Mouse (Mus musculus): Measurements from ENCODE around the gene Tada1. TPM values are rescaled to one million over a fixed set of nuclear protein-coding genes. Genes with fewer than 3 reads are reported as not detected.

Tada1 gene
- polyA plus RNA-seq, 1 experiment from 2014 or later, result 64.6 TPM

DNA sequence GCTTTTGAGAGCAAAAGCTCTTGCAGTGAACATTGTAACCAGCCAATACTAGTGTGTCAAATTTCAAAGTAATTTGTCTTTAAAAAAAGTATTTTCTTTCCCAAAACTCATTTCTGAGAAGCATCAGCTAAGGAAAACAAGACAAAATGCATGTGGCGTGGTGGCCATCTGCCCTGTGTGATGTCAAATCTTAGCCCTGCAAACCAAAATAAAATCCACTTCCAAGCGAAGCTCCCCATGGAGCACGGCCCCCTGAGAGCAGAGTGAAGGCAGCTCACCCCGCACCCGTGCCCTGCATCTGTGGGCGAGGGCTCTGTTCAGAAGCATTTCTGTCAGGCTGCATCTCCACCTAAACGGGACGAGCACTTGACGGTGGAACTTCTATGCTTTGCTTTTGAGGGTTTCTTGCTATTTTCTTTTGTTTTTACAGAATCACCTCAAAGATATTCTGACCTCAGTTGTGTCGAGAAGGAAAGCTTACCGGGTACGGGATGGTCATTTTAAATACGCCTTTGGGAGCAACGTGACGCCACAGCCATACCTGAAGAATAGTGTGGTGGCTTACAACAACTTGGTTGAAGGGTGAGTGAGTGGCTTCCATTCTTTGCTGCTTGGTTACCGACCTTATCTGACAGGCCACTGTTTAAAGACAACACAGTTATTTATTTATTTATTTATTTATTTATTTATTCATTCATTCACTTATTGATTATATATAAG lies 10.7 kb downstream of the Tada1 start:
- Histone ChIP-seq H3K4me1 (no peaks in the 10 kb centered on the region), H3K27me3 (replicated peaks; ENCODE audit: low read depth, poor library complexity, severe bottlenecking) (no peaks in the 10 kb centered on the region), H3K36me3 (replicated peaks) (peaks cover 100% of the 10 kb centered on the region), H3K27ac (replicated peaks) (no peak overlapping the region), H3K9me3 (no peaks in the 10 kb centered on the region), H3K4me3 (no peak overlapping the region)
- 95% methylated on average over 16 of the region's 16 CpGs for WGBS
- DNase-seq (ENCODE audit: low spot score), result no peak

GRCm38 (mm10) chr1:166391671-166392070 lies 12.8 kb downstream of the Tada1 start:
- Histone ChIP-seq H3K36me3 (replicated peaks) (peaks cover 100% of the 10 kb centered on the region), H3K4me3 (no peak overlapping the region), H3K27ac (replicated peaks) (no peak overlapping the region), H3K4me1 (no peaks in the 10 kb centered on the region), H3K9me3 (no peaks in the 10 kb centered on the region), H3K27me3 (replicated peaks; ENCODE audit: low read depth, poor library complexity, severe bottlenecking) (no peaks in the 10 kb centered on the region)
- 93% methylated on average over 6 of the region's 6 CpGs for WGBS
- no peak for DNase-seq (ENCODE audit: low spot score)

- Histone ChIP-seq H3K27me3 (replicated peaks; ENCODE audit: low read depth, poor library complexity, severe bottlenecking) (no peaks in the 10 kb centered on the region), H3K36me3 (replicated peaks) (peaks cover 100% of the 10 kb centered on the region), H3K9me3 (no peaks in the 10 kb centered on the region), H3K27ac (replicated peaks) (no peak overlapping the region), H3K4me3 (no peak overlapping the region), H3K4me1 (no peaks in the 10 kb centered on the region)
- DNase-seq (ENCODE audit: low spot score), result no peak
- 82% methylated on average over 4 of the region's 4 CpGs for WGBS
Observed at GRCm38 (mm10) chr1:166394770-166395169, 15.9 kb downstream of the Tada1 start.

DNA sequence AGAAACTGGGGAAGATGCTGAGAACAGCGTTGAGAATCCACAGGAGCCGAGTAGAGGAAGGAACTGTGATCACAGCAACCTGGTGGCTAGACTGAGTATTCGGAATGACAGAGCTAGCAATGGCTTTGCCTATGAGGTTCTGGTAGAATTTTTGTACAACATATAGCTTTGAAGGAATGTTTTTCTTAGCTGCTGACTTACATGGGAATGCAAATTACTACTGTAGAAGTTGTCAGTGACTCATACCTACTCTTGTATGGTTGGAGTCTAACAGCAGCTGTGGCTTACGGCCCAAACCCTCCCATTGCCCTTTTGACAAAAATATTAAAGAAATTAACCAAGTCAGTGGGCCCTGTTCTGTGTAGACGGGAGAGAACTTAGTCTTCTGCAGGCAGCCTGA lies 16.8 kb downstream of the Tada1 start:
- 86% methylated on average over 5 of the region's 5 CpGs for WGBS
- peaks cover 100% of the 10 kb centered on the region for H3K36me3 ChIP-seq (replicated peaks)
- H3K9me3 ChIP-seq, result no peaks in the 10 kb centered on the region
- H3K27me3 ChIP-seq (replicated peaks; ENCODE audit: low read depth, poor library complexity, severe bottlenecking), result no peaks in the 10 kb centered on the region
- no peak for DNase-seq (ENCODE audit: low spot score)
- H3K27ac ChIP-seq (replicated peaks), result no peak overlapping the region
- H3K4me1 ChIP-seq, result no peaks in the 10 kb centered on the region
- H3K4me3 ChIP-seq, result no peak overlapping the region

DNA sequence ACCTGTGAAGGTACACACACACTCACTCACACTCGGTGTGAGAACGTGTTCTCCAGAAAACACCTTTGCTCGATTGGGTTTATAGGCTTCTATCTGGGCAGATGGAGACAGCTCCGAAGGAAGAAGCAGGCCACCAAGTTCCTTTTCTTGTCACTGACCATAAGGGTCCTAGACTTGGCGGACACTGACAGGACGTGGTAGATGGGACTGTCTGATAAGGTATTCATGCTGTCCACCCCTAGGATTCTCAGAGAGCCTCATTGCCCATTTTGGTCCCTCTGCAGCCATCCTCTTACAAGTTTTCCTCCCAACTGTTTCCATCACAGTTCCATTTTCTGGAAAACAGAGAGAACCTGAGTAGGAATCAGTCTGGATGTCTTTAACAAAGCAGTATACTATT lies 17.5 kb downstream of the Tada1 start:
- Histone ChIP-seq H3K4me1 (no peaks in the 10 kb centered on the region), H3K27me3 (replicated peaks; ENCODE audit: low read depth, poor library complexity, severe bottlenecking) (no peaks in the 10 kb centered on the region), H3K36me3 (replicated peaks) (peaks cover 100% of the 10 kb centered on the region), H3K4me3 (no peak overlapping the region), H3K9me3 (no peaks in the 10 kb centered on the region), H3K27ac (replicated peaks) (no peak overlapping the region)
- no peak for DNase-seq (ENCODE audit: low spot score)
- WGBS, result 92% methylated on average over 6 of the region's 6 CpGs

DNA sequence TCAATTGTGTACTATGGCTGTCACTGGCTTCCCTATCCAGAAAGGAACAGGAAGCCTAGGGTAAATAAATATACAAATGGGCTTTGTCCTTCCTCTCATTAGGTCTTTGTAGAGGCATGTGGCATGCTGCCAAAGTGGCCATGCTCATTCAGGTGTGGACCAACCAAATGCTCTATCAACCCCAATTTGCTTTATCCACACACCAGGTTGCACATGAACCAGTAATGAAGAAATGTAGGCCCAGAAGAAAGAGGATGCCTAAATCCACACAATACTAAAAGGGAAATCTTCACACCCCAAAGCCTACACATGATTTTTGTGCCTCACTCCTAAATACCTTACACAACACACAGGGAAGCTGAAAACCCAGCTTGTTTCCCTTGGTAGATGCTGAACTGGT lies 22.6 kb downstream of the Tada1 start:
- no peak overlapping the region for H3K27ac ChIP-seq (replicated peaks)
- no peaks in the 10 kb centered on the region for H3K27me3 ChIP-seq (replicated peaks; ENCODE audit: low read depth, poor library complexity, severe bottlenecking)
- no peaks in the 10 kb centered on the region for H3K9me3 ChIP-seq
- peaks cover 100% of the 10 kb centered on the region for H3K36me3 ChIP-seq (replicated peaks)
- no peak for DNase-seq (ENCODE audit: low spot score)
- H3K4me1 ChIP-seq, result no peaks in the 10 kb centered on the region
- H3K4me3 ChIP-seq, result no peak overlapping the region

DNA sequence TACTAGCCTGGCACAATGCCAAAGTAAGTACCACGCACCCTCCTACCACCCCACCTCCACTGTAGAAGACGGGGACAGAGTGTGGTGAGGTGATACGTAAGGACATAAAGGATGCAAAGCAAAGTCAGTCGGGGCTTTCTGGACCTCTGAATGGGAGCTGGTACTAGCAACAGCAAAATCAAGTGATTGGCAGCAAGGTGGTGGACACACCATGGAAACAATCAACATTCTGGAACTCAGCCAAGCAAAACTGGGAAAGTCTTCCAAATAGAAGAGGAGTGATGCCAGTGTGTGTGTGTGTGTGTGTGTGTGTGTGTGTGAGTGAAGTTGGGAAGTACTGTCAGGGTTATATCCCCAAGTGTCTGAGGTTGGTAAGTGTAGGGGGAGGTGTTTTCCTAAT lies 23.1 kb downstream of the Tada1 start:
- Histone ChIP-seq H3K27me3 (replicated peaks; ENCODE audit: low read depth, poor library complexity, severe bottlenecking) (no peaks in the 10 kb centered on the region), H3K27ac (replicated peaks) (no peak overlapping the region), H3K4me3 (no peak overlapping the region), H3K36me3 (replicated peaks) (peaks cover 100% of the 10 kb centered on the region), H3K9me3 (no peaks in the 10 kb centered on the region), H3K4me1 (no peaks in the 10 kb centered on the region)
- no peak for DNase-seq (ENCODE audit: low spot score)
- 91% methylated on average over 4 of the region's 4 CpGs for WGBS

- Histone ChIP-seq H3K36me3 (replicated peaks) (peaks cover 95% of the 10 kb centered on the region), H3K27ac (replicated peaks) (no peak overlapping the region), H3K9me3 (no peaks in the 10 kb centered on the region), H3K4me1 (peaks cover 10% of the 10 kb centered on the region), H3K27me3 (replicated peaks; ENCODE audit: low read depth, poor library complexity, severe bottlenecking) (no peaks in the 10 kb centered on the region), H3K4me3 (no peak overlapping the region)
- 92% methylated on average over 3 of the region's 3 CpGs for WGBS
- DNase-seq (ENCODE audit: low spot score), result no peak
Observed at GRCm38 (mm10) chr1:166403846-166404245, 24.9 kb downstream of the Tada1 start.

- DNase-seq (ENCODE audit: low spot score), result peak; percentile 70
- Histone ChIP-seq H3K4me1 (peaks cover 24% of the 10 kb centered on the region), H3K27me3 (replicated peaks; ENCODE audit: low read depth, poor library complexity, severe bottlenecking) (no peaks in the 10 kb centered on the region), H3K9me3 (peaks cover 15% of the 10 kb centered on the region), H3K4me3 (peak overlapping the region; percentile 84), H3K27ac (replicated peaks) (peak overlapping the region; percentile 97), H3K36me3 (replicated peaks) (peaks cover 41% of the 10 kb centered on the region)
- WGBS, result 2% methylated on average over 45 of the region's 45 CpGs
Observed at GRCm38 (mm10) chr1:166409177-166409700, 30.3 kb downstream of the Tada1 start.

DNA sequence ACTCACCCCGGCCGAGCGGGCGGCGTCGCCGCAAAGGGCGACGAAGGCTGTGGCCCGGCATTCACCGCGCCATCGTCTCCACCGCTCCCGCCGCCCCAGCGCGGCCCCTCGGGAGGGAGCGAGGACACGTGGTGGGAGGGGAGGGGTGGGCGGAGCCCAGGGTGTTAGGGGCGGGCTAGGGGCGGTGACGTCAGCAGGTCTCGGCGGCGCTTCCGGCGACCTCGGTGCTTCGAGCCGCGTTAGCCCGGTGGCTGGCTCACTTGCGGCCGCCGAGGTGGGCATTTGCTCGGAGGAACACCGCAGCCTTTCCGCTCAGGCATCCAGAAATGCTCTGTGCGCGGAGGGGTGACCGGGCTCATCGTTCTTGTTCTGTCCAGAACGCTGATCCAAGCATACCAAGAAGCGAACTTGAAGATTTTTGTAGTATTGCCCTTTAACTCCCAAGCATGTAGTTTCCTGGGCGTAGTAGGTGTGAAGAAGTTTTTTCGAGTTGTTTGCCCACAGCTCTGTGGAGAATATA lies 30.9 kb downstream of the Tada1 start, which contains the start of gene Pogk:
Gene Pogk, minus strand, starts transcription at position 163 of the 520 bp plus-strand sequence.
- Histone ChIP-seq H3K27ac (replicated peaks) (peak within 1 kb of the TSS; percentile 97), H3K36me3 (replicated peaks) (peaks cover 36% of the 10 kb centered on the region)
- 7% methylated on average over 49 of the region's 49 CpGs for WGBS

DNA sequence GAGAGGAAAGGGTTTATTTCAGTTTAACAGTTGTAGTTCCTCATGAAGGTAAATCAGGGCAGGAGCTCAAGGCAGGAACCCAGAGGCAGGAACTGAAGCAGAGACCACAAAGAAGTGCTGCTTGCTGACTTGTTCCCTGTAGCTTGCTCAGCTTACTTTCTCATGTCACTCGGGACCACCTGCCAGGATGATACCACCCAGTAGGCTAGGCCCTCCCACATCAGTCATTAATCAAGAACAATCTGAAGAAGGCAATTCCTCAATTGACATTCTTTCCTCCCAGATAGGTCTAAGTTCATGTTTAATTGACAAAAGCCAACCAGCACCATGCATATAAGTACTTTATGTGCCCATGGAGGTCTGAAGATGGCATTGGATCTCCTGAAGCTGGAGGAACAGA lies 32.6 kb downstream of the Tada1 start:
- Histone ChIP-seq H3K27ac (replicated peaks) (no peak overlapping the region), H3K36me3 (replicated peaks) (peaks cover 18% of the 10 kb centered on the region), H3K9me3 (peaks cover 15% of the 10 kb centered on the region), H3K4me3 (no peak overlapping the region), H3K4me1 (peaks cover 24% of the 10 kb centered on the region), H3K27me3 (replicated peaks; ENCODE audit: low read depth, poor library complexity, severe bottlenecking) (no peaks in the 10 kb centered on the region)
- DNase-seq (ENCODE audit: low spot score), result no peak
- WGBS, result 98% methylated on average over 1 of the region's 1 CpGs

More for the DNA sequence above, 30.9 kb downstream of the Tada1 start, which contains the start of gene Pogk:
- Histone ChIP-seq H3K9me3 (peaks cover 15% of the 10 kb centered on the region), H3K4me1 (peaks cover 24% of the 10 kb centered on the region), H3K27me3 (replicated peaks; ENCODE audit: low read depth, poor library complexity, severe bottlenecking) (no peaks in the 10 kb centered on the region), H3K4me3 (peak within 1 kb of the TSS; percentile 84)
- peak; percentile 93 for DNase-seq (ENCODE audit: low spot score)

GRCm38 (mm10) chr1:166412266-166412665 lies 33.4 kb downstream of the Tada1 start:
- H3K4me1 ChIP-seq, result peaks cover 24% of the 10 kb centered on the region
- whole genome bisulfite sequencing, result 86% methylated on average over 3 of the region's 3 CpGs
- H3K4me3 ChIP-seq, result no peak overlapping the region

DNA sequence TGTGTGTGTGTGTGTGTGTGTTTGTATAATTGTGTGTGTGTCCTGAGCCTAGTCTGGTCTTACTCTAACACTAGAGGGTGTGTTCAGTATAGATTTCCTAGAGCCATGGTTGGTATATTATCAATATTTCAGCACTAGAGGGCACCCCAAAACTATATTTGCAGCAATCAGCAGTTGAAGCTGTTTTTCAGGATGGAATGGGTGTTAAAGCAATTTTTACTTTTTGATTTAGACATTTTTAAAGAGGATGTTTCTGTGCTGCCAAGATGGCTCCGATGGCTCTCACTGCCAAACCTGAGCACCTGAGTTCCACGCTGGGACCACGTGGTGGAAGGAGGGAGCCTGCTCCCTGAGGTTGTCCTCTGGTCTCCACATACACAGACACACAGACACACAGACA lies 50.2 kb downstream of the Tada1 start:
- no peak overlapping the region for H3K4me3 ChIP-seq
- no peaks in the 10 kb centered on the region for H3K27me3 ChIP-seq (replicated peaks; ENCODE audit: low read depth, poor library complexity, severe bottlenecking)
- H3K9me3 ChIP-seq, result no peaks in the 10 kb centered on the region
- no peaks in the 10 kb centered on the region for H3K36me3 ChIP-seq (replicated peaks)
- 68% methylated on average over 3 of the region's 3 CpGs for WGBS
- no peak overlapping the region for H3K27ac ChIP-seq (replicated peaks)
- no peaks in the 10 kb centered on the region for H3K4me1 ChIP-seq
- DNase-seq (ENCODE audit: low spot score), result no peak

More at GRCm38 (mm10) chr1:166412266-166412665, 33.4 kb downstream of the Tada1 start:
- DNase-seq (ENCODE audit: low spot score), result no peak
- H3K9me3 ChIP-seq, result peaks cover 15% of the 10 kb centered on the region
- H3K36me3 ChIP-seq (replicated peaks), result peaks cover 11% of the 10 kb centered on the region
- no peak overlapping the region for H3K27ac ChIP-seq (replicated peaks)
- no peaks in the 10 kb centered on the region for H3K27me3 ChIP-seq (replicated peaks; ENCODE audit: low read depth, poor library complexity, severe bottlenecking)

Data from embryonic facial prominence, embryonic 10.5 days (tissue).